Mouse (Mus musculus) lung, postnatal 0 days (tissue): Measurements from ENCODE around the gene Ola1. TPM values are rescaled to one million over a fixed set of nuclear protein-coding genes. Genes with fewer than 3 reads are reported as not detected.

Experiments
- ATAC-seq: fragments of 200-750 bp; cut with Nextera tagmentation; 2 replicates; pipeline ENCODE4 v1.8.0; 2017; ENCODE audit warnings: moderate library complexity
- DNase-seq: peaks from one replicate; pipeline ENCODE4 v3.0.0-alpha.2; 2016; ENCODE audit warnings: low spot score
- H3K27ac ChIP-seq: fragments of 300-500 bp; sonication (generic); 2 replicates; pipeline ENCODE4 v1.5.1; 2014; ENCODE audit warnings: antibody characterized with exemption, mild to moderate bottlenecking, low read length, mixed read lengths
- H3K27me3 ChIP-seq: fragments of 300-500 bp; sonication (generic); replicated peaks from 2 replicates; pipeline ENCODE4 v1.6.1; 2014; ENCODE audit warnings: low read length, mixed read lengths; ENCODE audit not compliant: insufficient read depth
- H3K36me3 ChIP-seq: fragments of 300-500 bp; sonication (generic); 2 replicates; pipeline ENCODE4 v1.6.1; 2014; ENCODE audit warnings: low read length, mixed read lengths; ENCODE audit not compliant: insufficient read depth
- H3K4me1 ChIP-seq: fragments of 300-500 bp; sonication (generic); 2 replicates; pipeline ENCODE4 v1.6.1; 2014; ENCODE audit warnings: antibody characterized with exemption, low read depth, low read length, mixed read lengths; ENCODE audit not compliant: insufficient read depth
- H3K4me2 ChIP-seq: fragments of 300-500 bp; sonication (generic); replicated peaks from 2 replicates; pipeline ENCODE4 v1.6.1; 2014; ENCODE audit warnings: low read depth, mild to moderate bottlenecking, low read length, moderate library complexity, mixed read lengths
- H3K4me3 ChIP-seq: fragments of 300-500 bp; sonication (generic); 2 replicates; pipeline ENCODE4 v1.5.1; 2014; ENCODE audit warnings: low read depth, low read length
- H3K9ac ChIP-seq: fragments of 300-500 bp; sonication (generic); replicated peaks from 2 replicates; pipeline ENCODE4 v1.6.1; 2014; ENCODE audit warnings: low read depth, mild to moderate bottlenecking
- H3K9me3 ChIP-seq: fragments of 300-500 bp; sonication (generic); 2 replicates; pipeline ENCODE4 v1.6.1; 2016; ENCODE audit warnings: low read length, mixed read lengths
- CTCF ChIP-seq: IDR thresholded peaks from 2 replicates; pipeline ENCODE4 v1.5.1; 2016; ENCODE audit warnings: antibody characterized with exemption, mild to moderate bottlenecking
- EP300 ChIP-seq: IDR thresholded peaks from 2 replicates; pipeline ENCODE4 v1.6.1; 2016; ENCODE audit warnings: antibody characterized with exemption, mild to moderate bottlenecking, control low read depth
- WGBS: fragments of 180-500 bp; shearing (Covaris S2); extraction: QIAGEN DNeasy Blood & Tissue Kit; methylation state at CpG from one replicate; pipeline ENCODE4 v1.1.7; 2014; 5-methylcytosine and 5-hydroxymethylcytosine counted together
- polyA plus RNA-seq: library from polyadenylated mRNA; unstranded; fragments of >200 nt; fragmentation: Nextera tagmentation; extraction: Ambion mirVana; gene quantifications from 2 replicates; pipeline ENCODE4 v1.2.1, GENCODE M21; 2015

The Ola1 gene
- polyA plus RNA-seq = 30.4 and 30.6 TPM in 2 replicates

- Histone ChIP-seq H3K27me3 (no peaks in the 10 kb centered on the region), H3K4me1 (no peaks in the 10 kb centered on the region; the same call in 1 of the 2 replicates), H3K4me2 (no peak within 1 kb of the TSS), H3K9ac (no peak within 1 kb of the TSS), H3K9me3 (no peaks in the 10 kb centered on the region), H3K4me3 (no peak within 1 kb of the TSS), H3K36me3 (no peaks in the 10 kb centered on the region), H3K27ac (no peak within 1 kb of the TSS)
- DNase-seq = no peak
- WGBS = 85% methylated on average over 5 of the region's 5 CpGs
- no peak for ATAC-seq
- TF ChIP-seq CTCF (no peak), EP300 (no peak)
Measured at GRCm38 (mm10) chr2:73218913-73219312, at the start of gene Ola1. Gene Ola1, minus strand, starts transcription at chr2:73218924.

- Histone ChIP-seq H3K9ac (no peak overlapping the region), H3K27ac (no peak overlapping the region), H3K4me3 (no peak overlapping the region), H3K36me3 (no peaks in the 10 kb centered on the region), H3K4me1 (peaks cover 18% of the 10 kb centered on the region; the same call in 1 of the 2 replicates), H3K4me2 (no peak overlapping the region), H3K27me3 (peaks cover 63% of the 10 kb centered on the region), H3K9me3 (no peaks in the 10 kb centered on the region)
- ATAC-seq = no peak
- no peak for DNase-seq
- 4% methylated on average over 12 of the region's 12 CpGs for WGBS
- TF ChIP-seq EP300 (no peak), CTCF (no peak)
Measured at GRCm38 (mm10) chr2:73268281-73268680, 49.6 kb upstream of the Ola1 start.

DNA sequence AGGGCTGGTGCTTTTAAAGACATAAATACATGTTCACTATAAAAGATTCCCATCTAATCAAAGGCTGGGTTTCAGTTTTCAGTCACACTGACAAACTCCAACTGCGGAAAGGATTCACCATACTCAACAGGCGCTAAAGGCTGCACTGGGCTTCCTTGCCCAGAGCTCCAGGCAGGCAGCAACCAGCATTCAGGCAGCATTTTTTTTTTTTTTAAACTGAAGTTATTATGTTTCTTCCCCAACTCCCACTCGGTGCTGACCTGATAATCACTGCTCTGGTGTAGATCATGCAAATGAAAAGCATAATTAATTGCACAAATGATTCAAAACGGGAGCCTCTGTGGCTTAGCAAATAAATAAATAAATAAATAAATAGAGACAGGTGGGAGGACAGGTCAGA lies 49.1 kb upstream of the Ola1 start:
- H3K4me3 ChIP-seq = no peak overlapping the region
- no peak overlapping the region for H3K27ac ChIP-seq
- H3K4me2 ChIP-seq = no peak overlapping the region
- no peak overlapping the region for H3K9ac ChIP-seq
- DNase-seq (no peak), ATAC-seq (no peak)
- H3K9me3 ChIP-seq = no peaks in the 10 kb centered on the region
- TF ChIP-seq CTCF (no peak), EP300 (no peak)
- 9% methylated on average over 4 of the region's 4 CpGs for WGBS
- peaks cover 61% of the 10 kb centered on the region for H3K27me3 ChIP-seq
- H3K4me1 ChIP-seq = peaks cover 16% of the 10 kb centered on the region; the same call in 1 of the 2 replicates
- no peaks in the 10 kb centered on the region for H3K36me3 ChIP-seq

DNA sequence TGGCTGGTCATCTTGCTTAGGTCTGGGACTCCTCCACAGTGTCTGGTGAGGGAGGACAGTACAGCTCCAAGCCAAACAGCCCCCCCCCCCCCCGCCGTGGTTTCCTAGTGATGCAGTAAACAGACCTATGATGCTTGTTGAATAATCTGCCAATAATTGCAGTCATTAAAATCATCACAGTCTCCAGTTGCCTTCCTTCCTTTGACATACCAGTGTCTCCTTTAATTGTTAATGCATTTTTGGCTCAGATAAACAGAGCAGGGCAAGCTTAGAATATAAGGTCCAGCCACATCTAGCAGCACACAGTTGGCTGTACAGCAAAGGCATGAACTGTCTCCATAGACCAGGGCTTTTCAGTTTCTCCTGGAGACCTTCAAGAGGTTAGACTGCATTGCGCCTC lies 48.5 kb upstream of the Ola1 start:
- Histone ChIP-seq H3K36me3 (no peaks in the 10 kb centered on the region), H3K27ac (no peak overlapping the region), H3K4me3 (no peak overlapping the region), H3K9me3 (no peaks in the 10 kb centered on the region), H3K4me2 (no peak overlapping the region), H3K9ac (no peak overlapping the region), H3K4me1 (peaks cover 16% of the 10 kb centered on the region; the same call in 1 of the 2 replicates), H3K27me3 (peaks cover 62% of the 10 kb centered on the region)
- no peak for DNase-seq
- TF ChIP-seq EP300 = no peak
- no peak for TF ChIP-seq CTCF
- 14% methylated on average over 3 of the region's 3 CpGs for WGBS
- no peak for ATAC-seq

- no peak overlapping the region for H3K4me3 ChIP-seq
- no peak for TF ChIP-seq EP300
- no peak for TF ChIP-seq CTCF
- H3K27ac ChIP-seq = no peak overlapping the region
- H3K27me3 ChIP-seq = peaks cover 60% of the 10 kb centered on the region
- ATAC-seq = no peak
- peaks cover 13% of the 10 kb centered on the region; the same call in 1 of the 2 replicates for H3K4me1 ChIP-seq
- no peak for DNase-seq
- H3K9ac ChIP-seq = no peak overlapping the region
- no peak overlapping the region for H3K4me2 ChIP-seq
- WGBS = 32% methylated on average over 1 of the region's 1 CpGs
- no peaks in the 10 kb centered on the region for H3K36me3 ChIP-seq
- no peaks in the 10 kb centered on the region for H3K9me3 ChIP-seq
Measured at GRCm38 (mm10) chr2:73266623-73267022, 47.9 kb upstream of the Ola1 start.

DNA sequence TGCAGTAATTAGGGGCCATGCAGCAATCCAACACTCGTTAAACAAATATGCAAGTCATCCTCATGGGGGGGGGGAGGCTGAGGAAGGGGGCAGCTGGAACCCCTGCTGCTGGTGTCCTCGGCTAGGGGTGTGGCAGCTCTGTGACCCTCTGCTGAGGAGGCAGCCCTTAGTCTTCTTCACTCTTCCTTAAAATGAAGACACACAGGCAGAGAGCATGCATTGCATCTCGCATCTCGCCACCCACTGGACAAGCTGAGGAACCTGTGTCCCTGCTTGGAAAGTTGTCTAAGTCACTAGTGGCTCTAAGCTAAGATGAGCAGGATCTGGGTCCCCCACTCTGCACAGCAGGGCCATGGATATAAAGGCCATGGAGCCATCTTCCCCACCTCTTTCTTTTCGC lies 47.3 kb upstream of the Ola1 start:
- Histone ChIP-seq H3K27ac (no peak overlapping the region), H3K4me1 (peaks cover 12% of the 10 kb centered on the region; the same call in 1 of the 2 replicates), H3K27me3 (peaks cover 54% of the 10 kb centered on the region), H3K4me2 (no peak overlapping the region), H3K36me3 (no peaks in the 10 kb centered on the region), H3K4me3 (no peak overlapping the region), H3K9ac (no peak overlapping the region), H3K9me3 (no peaks in the 10 kb centered on the region)
- TF ChIP-seq EP300 = no peak
- TF ChIP-seq CTCF = peak; percentile 38; the same call in 1 of the 2 replicates
- ATAC-seq (no peak), DNase-seq (no peak)
- WGBS = 8% methylated on average over 5 of the region's 5 CpGs
